Mouse (Mus musculus): Measurements from ENCODE around the gene Cchcr1. TPM values are rescaled to one million over a fixed set of nuclear protein-coding genes. Genes with fewer than 3 reads are reported as not detected.

Gene Cchcr1
- polyA plus RNA-seq, 1 experiment from 2014 or later = 3.5 TPM

GRCm38 (mm10) chr17:35556186-35556765 lies 39.4 kb downstream of the Cchcr1 start:
- H3K27ac ChIP-seq (ENCODE audit: low read depth) = no peak overlapping the region
- no peak overlapping the region for H3K4me2 ChIP-seq (ENCODE audit: low read depth, low read length)
- no peak overlapping the region for H3K9ac ChIP-seq (replicated peaks)
- H3K9me3 ChIP-seq (ENCODE audit: low read length) = no peaks in the 10 kb centered on the region
- no peak for DNase-seq
- H3K4me3 ChIP-seq (ENCODE audit: low read depth, low read length) = no peak overlapping the region
- H3K36me3 ChIP-seq (replicated peaks; ENCODE audit: insufficient read depth, low read length) = no peaks in the 10 kb centered on the region
- ATAC-seq = no peak
- H3K4me1 ChIP-seq (ENCODE audit: insufficient read depth) = no peaks in the 10 kb centered on the region
- WGBS (ENCODE audit: insufficient replicate concordance) = 79% methylated on average over 13 of the region's 13 CpGs
- H3K27me3 ChIP-seq (ENCODE audit: insufficient read depth, low read length) = no peaks in the 10 kb centered on the region
- TF ChIP-seq CTCF (IDR thresholded peaks at IDR 0.05; ENCODE audit: low read depth) (no peak), EP300 (IDR thresholded peaks at IDR 0.05; ENCODE audit: low read depth) (no peak)

GRCm38 (mm10) chr17:35556812-35557211 lies 39.9 kb downstream of the Cchcr1 start:
- H3K27me3 ChIP-seq (ENCODE audit: insufficient read depth, low read length) = no peaks in the 10 kb centered on the region
- TF ChIP-seq CTCF (IDR thresholded peaks at IDR 0.05; ENCODE audit: low read depth) (peak; percentile 78), EP300 (IDR thresholded peaks at IDR 0.05; ENCODE audit: low read depth) (no peak)
- 19% methylated on average over 5 of the region's 5 CpGs for whole genome bisulfite sequencing (ENCODE audit: insufficient replicate concordance)
- DNase-seq (peak; percentile 53), ATAC-seq (peak; percentile 77)
- no peak overlapping the region for H3K4me2 ChIP-seq (ENCODE audit: low read depth, low read length)
- H3K36me3 ChIP-seq (replicated peaks; ENCODE audit: insufficient read depth, low read length) = no peaks in the 10 kb centered on the region
- no peaks in the 10 kb centered on the region for H3K9me3 ChIP-seq (ENCODE audit: low read length)
- H3K4me1 ChIP-seq (ENCODE audit: insufficient read depth) = no peaks in the 10 kb centered on the region
- no peak overlapping the region for H3K9ac ChIP-seq (replicated peaks)
- H3K27ac ChIP-seq (ENCODE audit: low read depth) = no peak overlapping the region
- no peak overlapping the region for H3K4me3 ChIP-seq (ENCODE audit: low read depth, low read length)

GRCm38 (mm10) chr17:35557351-35557750 lies 40.5 kb downstream of the Cchcr1 start:
- H3K9ac ChIP-seq (replicated peaks) = no peak overlapping the region
- H3K4me1 ChIP-seq (ENCODE audit: insufficient read depth) = no peaks in the 10 kb centered on the region
- H3K9me3 ChIP-seq (ENCODE audit: low read length) = no peaks in the 10 kb centered on the region
- no peak overlapping the region for H3K27ac ChIP-seq (ENCODE audit: low read depth)
- DNase-seq = no peak
- no peak overlapping the region for H3K4me2 ChIP-seq (ENCODE audit: low read depth, low read length)
- WGBS (ENCODE audit: insufficient replicate concordance) = 66% methylated on average over 9 of the region's 9 CpGs
- H3K36me3 ChIP-seq (replicated peaks; ENCODE audit: insufficient read depth, low read length) = no peaks in the 10 kb centered on the region
- H3K4me3 ChIP-seq (ENCODE audit: low read depth, low read length) = no peak overlapping the region
- no peak; the same call in 1 of the 2 replicates for ATAC-seq
- no peak for TF ChIP-seq EP300 (IDR thresholded peaks at IDR 0.05; ENCODE audit: low read depth)
- no peak for TF ChIP-seq CTCF (IDR thresholded peaks at IDR 0.05; ENCODE audit: low read depth)
- no peaks in the 10 kb centered on the region for H3K27me3 ChIP-seq (ENCODE audit: insufficient read depth, low read length)

GRCm38 (mm10) chr17:35558216-35558615 lies 41.3 kb downstream of the Cchcr1 start:
- DNase-seq (no peak), ATAC-seq (no peak)
- H3K4me3 ChIP-seq (ENCODE audit: low read depth, low read length) = no peak overlapping the region
- H3K9me3 ChIP-seq (ENCODE audit: low read length) = no peaks in the 10 kb centered on the region
- H3K27ac ChIP-seq (ENCODE audit: low read depth) = no peak overlapping the region
- H3K36me3 ChIP-seq (replicated peaks; ENCODE audit: insufficient read depth, low read length) = no peaks in the 10 kb centered on the region
- WGBS (ENCODE audit: insufficient replicate concordance) = 45% methylated on average over 8 of the region's 8 CpGs
- TF ChIP-seq CTCF (IDR thresholded peaks at IDR 0.05; ENCODE audit: low read depth) (no peak), EP300 (IDR thresholded peaks at IDR 0.05; ENCODE audit: low read depth) (no peak)
- H3K4me2 ChIP-seq (ENCODE audit: low read depth, low read length) = no peak overlapping the region
- no peaks in the 10 kb centered on the region for H3K4me1 ChIP-seq (ENCODE audit: insufficient read depth)
- H3K9ac ChIP-seq (replicated peaks) = no peak overlapping the region
- no peaks in the 10 kb centered on the region for H3K27me3 ChIP-seq (ENCODE audit: insufficient read depth, low read length)

- H3K4me1 ChIP-seq (ENCODE audit: insufficient read depth) = no peaks in the 10 kb centered on the region
- H3K27ac ChIP-seq (ENCODE audit: low read depth) = no peak within 1 kb of the TSS
- H3K9ac ChIP-seq (replicated peaks) = no peak within 1 kb of the TSS
- no peaks in the 10 kb centered on the region for H3K9me3 ChIP-seq (ENCODE audit: low read length)
- peaks cover 26% of the 10 kb centered on the region for H3K27me3 ChIP-seq (ENCODE audit: insufficient read depth, low read length)
- DNase-seq (no peak), ATAC-seq (no peak)
- H3K4me2 ChIP-seq (ENCODE audit: low read depth, low read length) = no peak within 1 kb of the TSS
- no peak within 1 kb of the TSS for H3K4me3 ChIP-seq (ENCODE audit: low read depth, low read length)
- 53% methylated on average over 3 of the region's 3 CpGs for WGBS (ENCODE audit: insufficient replicate concordance)
- TF ChIP-seq EP300 (IDR thresholded peaks at IDR 0.05; ENCODE audit: low read depth) (no peak), CTCF (IDR thresholded peaks at IDR 0.05; ENCODE audit: low read depth) (no peak)
- H3K36me3 ChIP-seq (replicated peaks; ENCODE audit: insufficient read depth, low read length) = no peaks in the 10 kb centered on the region
Measured at GRCm38 (mm10) chr17:35567150-35567549, 50.2 kb downstream of the Cchcr1 start, which contains the start of gene 2300002M23Rik. TSS of gene 2300002M23Rik (plus strand) at chr17:35567450.

- DNase-seq (no peak), ATAC-seq (no peak)
- Histone ChIP-seq H3K4me3 (ENCODE audit: low read depth, low read length) (no peak overlapping the region), H3K27me3 (ENCODE audit: insufficient read depth, low read length) (peaks cover 26% of the 10 kb centered on the region), H3K36me3 (replicated peaks; ENCODE audit: insufficient read depth, low read length) (no peaks in the 10 kb centered on the region), H3K9ac (replicated peaks) (no peak overlapping the region), H3K27ac (ENCODE audit: low read depth) (no peak overlapping the region), H3K4me2 (ENCODE audit: low read depth, low read length) (no peak overlapping the region), H3K9me3 (ENCODE audit: low read length) (no peaks in the 10 kb centered on the region), H3K4me1 (ENCODE audit: insufficient read depth) (no peaks in the 10 kb centered on the region)
- WGBS (ENCODE audit: insufficient replicate concordance) = 20% methylated on average over 9 of the region's 9 CpGs
- TF ChIP-seq CTCF (IDR thresholded peaks at IDR 0.05; ENCODE audit: low read depth) (no peak), EP300 (IDR thresholded peaks at IDR 0.05; ENCODE audit: low read depth) (no peak)
Measured at GRCm38 (mm10) chr17:35567767-35568166, 50.9 kb downstream of the Cchcr1 start.
